Mouse (Mus musculus): Measurements from ENCODE around the gene Pradc1. TPM values are rescaled to one million over a fixed set of nuclear protein-coding genes. Genes with fewer than 3 reads are reported as not detected.

Pradc1 gene
- polyA plus RNA-seq, 1 experiment from 2014 or later: 30.3 TPM

DNA sequence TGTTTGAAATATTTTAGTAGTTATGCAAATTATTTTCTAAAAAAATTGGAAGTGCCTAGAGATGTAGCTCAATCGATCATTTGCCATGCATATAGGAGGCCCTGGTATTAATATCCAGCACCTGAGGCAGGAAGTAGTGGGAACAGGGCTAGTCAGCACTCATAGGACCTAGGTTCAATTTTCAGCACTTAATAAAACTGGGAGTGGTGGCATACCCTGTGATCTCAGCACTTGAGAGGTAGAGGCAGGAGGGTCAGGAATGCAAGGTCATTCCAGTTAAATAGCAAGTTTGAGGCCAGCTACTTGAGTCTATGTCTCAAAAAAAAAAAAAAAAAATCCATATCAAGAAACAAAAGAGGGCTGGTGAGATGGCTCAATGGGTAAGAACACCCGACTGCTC is 32.6 kb downstream of the Pradc1 start:
- Histone ChIP-seq H3K9ac (no peak overlapping the region), H3K4me3 (no peak overlapping the region), H3K4me2 (replicated peaks) (no peak overlapping the region), H3K27me3 (peaks cover 14% of the 10 kb centered on the region), H3K4me1 (0 out of 2 replicates have a peak, but pooled peaks cover 6% of the 10 kb centered on the region), H3K36me3 (no peaks in the 10 kb centered on the region), H3K9me3 (replicated peaks) (no peaks in the 10 kb centered on the region), H3K27ac (no peak overlapping the region)
- 89% methylated on average over 2 of the region's 2 CpGs for WGBS
- no peak for ATAC-seq (ENCODE audit: low FRiP score)

DNA sequence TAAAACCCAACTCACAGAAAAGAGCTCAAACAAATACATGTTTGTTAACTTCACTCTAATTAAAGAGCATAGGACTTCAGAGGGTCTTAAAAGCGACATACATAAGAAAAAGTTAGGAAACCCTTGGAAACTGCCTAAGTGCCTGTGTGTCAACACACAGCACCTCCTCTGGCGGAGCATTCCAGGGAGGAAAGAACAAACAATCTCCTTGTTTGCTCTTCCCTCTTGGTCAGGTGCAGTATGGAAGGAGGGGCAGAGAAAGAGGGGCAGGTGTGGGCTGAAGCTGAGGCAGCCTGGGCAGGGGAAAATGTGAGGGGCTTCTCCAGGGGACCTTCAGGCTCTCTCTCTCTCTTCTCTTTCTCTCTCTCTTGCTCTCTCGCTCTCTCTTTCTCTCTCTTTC is 35.9 kb downstream of the Pradc1 start:
- 60% methylated on average over 3 of the region's 3 CpGs for WGBS

DNA sequence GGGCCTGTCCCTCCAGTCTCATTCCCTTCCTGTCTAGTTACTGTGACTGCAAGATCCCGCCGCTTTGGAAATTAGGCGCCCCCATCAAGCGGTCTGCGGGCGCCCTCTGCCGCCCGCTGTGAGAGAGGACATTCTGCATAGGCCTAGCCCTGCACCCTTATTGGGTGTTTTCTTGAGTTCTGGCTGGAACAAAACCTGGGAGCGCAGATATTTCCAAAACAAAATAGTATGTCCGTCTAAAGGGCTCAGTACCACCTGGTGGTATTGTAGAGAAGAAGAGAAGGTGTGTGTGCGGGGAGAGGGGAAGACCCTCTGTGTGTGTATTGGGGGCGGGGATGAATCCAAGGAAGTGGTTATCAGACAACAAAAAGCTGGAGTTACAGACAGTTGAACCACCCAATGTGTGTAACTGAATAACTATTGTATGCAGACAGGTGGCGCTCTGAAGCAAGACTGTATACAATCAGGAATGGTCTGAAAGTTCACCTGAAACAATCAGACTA is 40.9 kb downstream of the Pradc1 start:
- Histone ChIP-seq H3K4me1 (peaks cover 7% of the 10 kb centered on the region), H3K27ac (no peak overlapping the region), H3K27me3 (peaks cover 47% of the 10 kb centered on the region), H3K4me2 (replicated peaks) (no peak overlapping the region), H3K36me3 (no peaks in the 10 kb centered on the region), H3K9ac (no peak overlapping the region), H3K9me3 (replicated peaks) (no peaks in the 10 kb centered on the region), H3K4me3 (no peak overlapping the region)
- ATAC-seq (ENCODE audit: low FRiP score): peak; percentile 80
- WGBS: 11% methylated on average over 13 of the region's 13 CpGs

More for the DNA sequence above, 35.9 kb downstream of the Pradc1 start:
- Histone ChIP-seq H3K9ac (no peak overlapping the region), H3K27me3 (0 out of 2 replicates have a peak, but pooled peaks cover 4% of the 10 kb centered on the region), H3K9me3 (replicated peaks) (no peaks in the 10 kb centered on the region), H3K27ac (no peak overlapping the region), H3K4me2 (replicated peaks) (no peak overlapping the region), H3K4me1 (no peaks in the 10 kb centered on the region), H3K36me3 (no peaks in the 10 kb centered on the region), H3K4me3 (no peak overlapping the region)
- no peak for ATAC-seq (ENCODE audit: low FRiP score)

DNA sequence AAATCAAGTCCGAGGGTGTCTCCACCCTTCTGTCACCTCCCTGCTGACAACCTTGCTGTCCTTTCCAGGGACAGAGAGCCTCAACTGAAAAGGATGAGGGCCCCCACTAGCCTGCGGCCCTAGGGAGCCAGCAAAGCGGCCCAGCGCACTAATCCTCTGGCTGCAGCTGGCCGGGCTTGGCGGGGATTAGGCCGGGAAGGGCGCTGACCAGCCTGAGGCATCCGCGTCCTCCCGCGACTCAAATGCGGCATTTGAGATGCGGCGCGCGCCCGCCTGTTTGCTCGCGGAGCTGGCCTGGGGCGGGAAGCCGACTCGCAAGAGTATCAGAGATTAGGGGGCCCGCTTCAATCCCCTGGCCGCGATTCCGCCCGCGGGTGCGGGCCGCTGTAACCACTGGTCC is 42.8 kb downstream of the Pradc1 start:
- Histone ChIP-seq H3K4me3 (peak overlapping the region; percentile 21), H3K9ac (peak overlapping the region; percentile 51), H3K9me3 (replicated peaks) (no peaks in the 10 kb centered on the region), H3K27ac (no peak overlapping the region), H3K4me2 (replicated peaks) (peak overlapping the region; percentile 42), H3K36me3 (no peaks in the 10 kb centered on the region), H3K4me1 (peaks cover 7% of the 10 kb centered on the region), H3K27me3 (peaks cover 52% of the 10 kb centered on the region)
- ATAC-seq (ENCODE audit: low FRiP score): no peak
- WGBS: 2% methylated on average over 31 of the region's 31 CpGs

DNA sequence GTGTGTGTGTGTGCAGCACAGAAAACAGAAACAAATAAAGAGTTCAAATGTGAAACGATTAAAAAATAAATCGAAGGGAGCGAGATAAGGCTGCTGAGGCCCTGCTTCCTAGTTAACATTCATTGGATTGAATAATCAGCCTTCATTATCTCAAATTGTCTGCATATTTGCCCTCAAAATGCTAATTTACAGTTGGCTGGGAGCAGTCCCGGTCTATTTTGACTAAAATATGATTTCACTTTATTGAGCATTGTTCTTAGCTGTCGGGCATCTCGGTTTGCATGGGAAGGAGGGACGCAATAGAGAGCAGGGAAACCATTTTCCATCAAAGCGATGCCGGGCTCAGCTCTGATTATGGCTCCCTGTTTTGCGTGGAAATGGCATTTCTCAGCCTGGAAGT is 48.7 kb downstream of the Pradc1 start:
- H3K9me3 ChIP-seq (replicated peaks): no peaks in the 10 kb centered on the region
- H3K9ac ChIP-seq: no peak overlapping the region
- H3K27me3 ChIP-seq: peaks cover 28% of the 10 kb centered on the region
- no peak overlapping the region for H3K27ac ChIP-seq
- no peaks in the 10 kb centered on the region for H3K36me3 ChIP-seq
- WGBS: 83% methylated on average over 10 of the region's 10 CpGs
- ATAC-seq (ENCODE audit: low FRiP score): no peak
- no peak overlapping the region for H3K4me2 ChIP-seq (replicated peaks)
- no peak overlapping the region for H3K4me3 ChIP-seq
- H3K4me1 ChIP-seq: peaks cover 2% of the 10 kb centered on the region; the same call in 1 of the 2 replicates

DNA sequence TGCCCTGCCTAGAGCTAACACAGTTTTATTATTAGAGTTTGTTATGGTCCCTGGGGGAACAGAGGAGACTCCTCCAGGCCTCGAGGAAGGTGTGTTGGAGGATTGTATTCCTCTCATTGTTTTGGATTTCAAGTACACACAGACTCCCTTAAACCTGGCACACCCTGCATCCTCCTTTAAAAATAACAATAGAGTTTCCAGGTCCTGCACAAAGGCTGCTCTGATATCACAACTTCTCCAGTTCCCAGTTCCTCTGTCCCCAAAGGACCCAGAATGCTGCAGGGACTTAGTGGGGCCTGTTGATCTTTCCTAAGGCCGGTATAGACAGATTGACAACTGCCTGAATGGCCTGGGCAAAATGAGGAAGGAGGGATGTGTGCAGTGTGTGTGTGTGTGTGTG is 49.2 kb downstream of the Pradc1 start:
- no peak overlapping the region for H3K4me2 ChIP-seq (replicated peaks)
- no peak overlapping the region for H3K4me3 ChIP-seq
- WGBS: 49% methylated on average over 2 of the region's 2 CpGs
- no peak for ATAC-seq (ENCODE audit: low FRiP score)
- H3K9ac ChIP-seq: no peak overlapping the region
- peaks cover 2% of the 10 kb centered on the region; the same call in 1 of the 2 replicates for H3K4me1 ChIP-seq
- no peaks in the 10 kb centered on the region for H3K9me3 ChIP-seq (replicated peaks)
- peaks cover 24% of the 10 kb centered on the region for H3K27me3 ChIP-seq
- H3K36me3 ChIP-seq: no peaks in the 10 kb centered on the region
- H3K27ac ChIP-seq: no peak overlapping the region

DNA sequence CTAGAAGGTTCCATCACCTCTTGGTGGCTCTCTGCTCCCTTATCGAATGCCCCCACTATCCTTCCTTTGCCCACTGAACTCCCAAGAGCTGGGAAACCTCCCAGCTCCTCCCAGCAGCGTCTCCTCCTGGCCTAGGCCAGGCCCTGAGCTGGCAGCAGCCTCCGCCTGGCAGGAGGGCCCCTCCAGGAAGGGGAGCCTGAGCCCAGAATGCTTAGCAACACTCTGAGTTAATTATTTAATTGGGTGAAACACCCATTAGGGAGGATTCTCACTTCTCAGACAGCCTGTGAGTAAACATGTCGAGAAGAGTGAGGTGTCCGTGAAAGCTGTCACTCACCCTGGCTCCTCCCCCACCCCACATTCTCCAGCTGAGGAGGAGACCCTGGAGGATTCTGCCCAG is 52.1 kb downstream of the Pradc1 start:
- Histone ChIP-seq H3K4me3 (no peak overlapping the region), H3K36me3 (no peaks in the 10 kb centered on the region), H3K27ac (no peak overlapping the region), H3K27me3 (0 out of 2 replicates have a peak, but pooled peaks cover 7% of the 10 kb centered on the region), H3K9ac (no peak overlapping the region), H3K9me3 (replicated peaks) (no peaks in the 10 kb centered on the region), H3K4me1 (peaks cover 2% of the 10 kb centered on the region; the same call in 1 of the 2 replicates), H3K4me2 (replicated peaks) (no peak overlapping the region)
- ATAC-seq (ENCODE audit: low FRiP score): no peak
- WGBS: 28% methylated on average over 5 of the region's 5 CpGs

DNA sequence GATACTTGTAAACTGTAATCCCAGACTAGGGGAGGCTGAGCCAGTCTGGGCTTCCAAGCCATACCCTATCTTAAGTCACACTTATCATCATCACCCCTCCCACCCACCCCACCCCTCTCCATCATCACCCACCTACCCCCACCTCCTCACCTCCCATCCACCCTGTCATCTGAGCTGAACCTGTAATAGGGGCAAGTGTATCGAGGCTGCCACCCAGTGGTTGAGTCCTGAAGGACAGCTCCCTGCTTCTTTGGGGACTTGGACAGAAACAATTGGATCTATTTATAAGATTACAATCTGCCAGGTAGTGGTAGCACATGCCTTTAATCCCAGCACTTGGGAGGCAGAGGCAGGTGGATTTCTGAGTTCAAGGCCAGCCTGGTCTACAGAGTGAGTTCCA is 54.6 kb downstream of the Pradc1 start:
- Histone ChIP-seq H3K4me3 (no peak overlapping the region), H3K4me2 (replicated peaks) (no peak overlapping the region), H3K27me3 (0 out of 2 replicates have a peak, but pooled peaks cover 2% of the 10 kb centered on the region), H3K9me3 (replicated peaks) (no peaks in the 10 kb centered on the region), H3K4me1 (peaks cover 2% of the 10 kb centered on the region; the same call in 1 of the 2 replicates), H3K9ac (no peak overlapping the region), H3K27ac (no peak overlapping the region), H3K36me3 (no peaks in the 10 kb centered on the region)
- no peak for ATAC-seq (ENCODE audit: low FRiP score)
- 17% methylated on average over 1 of the region's 1 CpGs for WGBS

Other genes starting within 250 kb of the Pradc1 start
- gene Sfxn5, start 118.5 kb downstream of the Pradc1 start, polyA plus RNA-seq (2016; fragmentation: Nextera tagmentation; extraction: Ambion mirVana): 6.8 and 10.0 TPM in 2 replicates
- 10.6 and 12.1 TPM in 2 replicates for gene Rab11fip5, start 77.3 kb downstream of the Pradc1 start, polyA plus RNA-seq (2016; fragmentation: Nextera tagmentation; extraction: Ambion mirVana)
- gene Noto, start 28.1 kb downstream of the Pradc1 start, polyA plus RNA-seq (2016; fragmentation: Nextera tagmentation; extraction: Ambion mirVana): not detected in 2 replicates
- 59.5 and 59.8 TPM in 2 replicates for gene Smyd5, start 20.0 kb downstream of the Pradc1 start, polyA plus RNA-seq (2016; fragmentation: Nextera tagmentation; extraction: Ambion mirVana)
- gene Cct7, start 456 bp downstream of the Pradc1 start, polyA plus RNA-seq (2016; fragmentation: Nextera tagmentation; extraction: Ambion mirVana): 512 and 529 TPM in 2 replicates
- gene Fbxo41, start 51.0 kb upstream of the Pradc1 start, polyA plus RNA-seq (2016; fragmentation: Nextera tagmentation; extraction: Ambion mirVana): 3.1 TPM in 2 replicates
- gene Egr4, start 61.6 kb upstream of the Pradc1 start, polyA plus RNA-seq (2016; fragmentation: Nextera tagmentation; extraction: Ambion mirVana): not detected in 2 replicates
- 8.0 and 8.4 TPM in 2 replicates for gene Alms1, start 135.6 kb upstream of the Pradc1 start, polyA plus RNA-seq (2016; fragmentation: Nextera tagmentation; extraction: Ambion mirVana)

Data from hindbrain, embryonic 12.5 days (tissue).